Mouse (Mus musculus): ENCODE results near the gene Gm6502. TPM values are rescaled to one million over a fixed set of nuclear protein-coding genes. Genes with fewer than 3 reads are reported as not detected.
"Not testable (repeated sequence)": the region's sequence is repeated elsewhere in the genome, so short reads cannot be mapped to it uniquely, and the experiment has no call there.

Gene Gm6502
- 0.08 TPM in 1 of 2 replicates, not detected in the other for polyA plus RNA-seq (2012; rRNA removed)

- H3K27ac ChIP-seq (ENCODE audit: control insufficient read depth, insufficient read depth, low read length); H3K4me3 ChIP-seq (ENCODE audit: control insufficient read depth, insufficient read depth, low read length); H3K36me3 ChIP-seq (ENCODE audit: control insufficient read depth, insufficient read depth, low read length); DNase-seq; H3K4me1 ChIP-seq (replicated peaks; ENCODE audit: control insufficient read depth, insufficient read depth, low read length); H3K27me3 ChIP-seq (ENCODE audit: control insufficient read depth, insufficient read depth, low read length): not testable (repeated sequence)
- no CpG with 5 or more reads among the region's 2 CpGs for whole genome bisulfite sequencing
Observed at GRCm38 (mm10) chr5:94314135-94314534, at the start of gene Gm6502. Gene Gm6502 (plus strand): TSS chr5:94314435.

GRCm38 (mm10) chr5:94306696-94307095, 7.5 kb upstream of the Gm6502 start, which contains the start of gene A430089I19Rik:
Gene A430089I19Rik (minus strand): TSS chr5:94306796.
- H3K27ac ChIP-seq (ENCODE audit: control insufficient read depth, insufficient read depth, low read length); H3K27me3 ChIP-seq (ENCODE audit: control insufficient read depth, insufficient read depth, low read length); H3K36me3 ChIP-seq (ENCODE audit: control insufficient read depth, insufficient read depth, low read length); DNase-seq; H3K4me1 ChIP-seq (replicated peaks; ENCODE audit: control insufficient read depth, insufficient read depth, low read length); H3K4me3 ChIP-seq (ENCODE audit: control insufficient read depth, insufficient read depth, low read length): not testable (repeated sequence)
- WGBS = 100% methylated on average over 1 of the region's 1 CpGs

- WGBS = no CpG with 5 or more reads among the region's 2 CpGs
- not testable (repeated sequence) for H3K36me3 ChIP-seq (ENCODE audit: control insufficient read depth, insufficient read depth, low read length); H3K4me3 ChIP-seq (ENCODE audit: control insufficient read depth, insufficient read depth, low read length); H3K27me3 ChIP-seq (ENCODE audit: control insufficient read depth, insufficient read depth, low read length); H3K27ac ChIP-seq (ENCODE audit: control insufficient read depth, insufficient read depth, low read length); DNase-seq; H3K4me1 ChIP-seq (replicated peaks; ENCODE audit: control insufficient read depth, insufficient read depth, low read length)
Observed at GRCm38 (mm10) chr5:94339449-94339848, 25.2 kb downstream of the Gm6502 start, which contains the start of gene AA792892. Gene AA792892 (plus strand): TSS chr5:94339749.

Other genes starting within 250 kb of the Gm6502 start
- gene BC061212, start 243.9 kb upstream of the Gm6502 start, polyA plus RNA-seq (2012; rRNA removed) = 0.05 TPM in 1 of 2 replicates, not detected in the other
- gene Gm6351, start 238.1 kb upstream of the Gm6502 start, polyA plus RNA-seq (2012; rRNA removed) = not detected in 2 replicates
- gene Gm3106, start 96.4 kb upstream of the Gm6502 start, polyA plus RNA-seq (2012; rRNA removed) = not detected in 2 replicates
- gene A430089I19Rik, start 7.6 kb upstream of the Gm6502 start, polyA plus RNA-seq (2012; rRNA removed) = not detected in 2 replicates
- gene AA792892, start 25.3 kb downstream of the Gm6502 start, polyA plus RNA-seq (2012; rRNA removed) = not detected in 2 replicates
- not detected in 2 replicates for gene Gm7682, start 131.3 kb downstream of the Gm6502 start, polyA plus RNA-seq (2012; rRNA removed)
- gene Gm3139, start 211.9 kb downstream of the Gm6502 start, polyA plus RNA-seq (2012; rRNA removed) = not detected in 2 replicates